Mouse (Mus musculus): ENCODE results near the gene Smndc1.
A peak's percentile ranks its signal among the peaks of the same experiment; 100 is the strongest.

Smndc1 gene

GRCm38 (mm10) chr19:53383336-53383735 lies 7.0 kb downstream of the Smndc1 start:
- no peak for DNase-seq (ENCODE audit: low spot score)

- DNase-seq (ENCODE audit: low spot score) = no peak
Observed at GRCm38 (mm10) chr19:53378421-53378820, 12.0 kb downstream of the Smndc1 start.

GRCm38 (mm10) chr19:53377652-53378051 lies 12.7 kb downstream of the Smndc1 start:
- DNase-seq (ENCODE audit: low spot score) = no peak

GRCm38 (mm10) chr19:53375816-53376215 lies 14.6 kb downstream of the Smndc1 start:
- no peak for DNase-seq (ENCODE audit: low spot score)

GRCm38 (mm10) chr19:53375299-53375698 lies 15.1 kb downstream of the Smndc1 start:
- DNase-seq (ENCODE audit: low spot score) = no peak

- no peak for DNase-seq (ENCODE audit: low spot score)
Observed at GRCm38 (mm10) chr19:53373570-53373969, 16.8 kb downstream of the Smndc1 start.

GRCm38 (mm10) chr19:53371666-53372065 lies 18.7 kb downstream of the Smndc1 start, which contains the start of gene Gm10197:
Gm10197 (minus strand) TSS chr19:53371766.
- no peak for DNase-seq (ENCODE audit: low spot score)

- DNase-seq (ENCODE audit: low spot score) = no peak
Observed at GRCm38 (mm10) chr19:53370233-53370632, 20.1 kb downstream of the Smndc1 start.

GRCm38 (mm10) chr19:53369469-53370043 lies 20.8 kb downstream of the Smndc1 start:
- DNase-seq (ENCODE audit: low spot score) = peak; percentile 78

GRCm38 (mm10) chr19:53366881-53367280 lies 23.5 kb downstream of the Smndc1 start:
- DNase-seq (ENCODE audit: low spot score) = no peak

GRCm38 (mm10) chr19:53366057-53366775 lies 24.2 kb downstream of the Smndc1 start:
- DNase-seq (ENCODE audit: low spot score) = no peak

- no peak for DNase-seq (ENCODE audit: low spot score)
Observed at GRCm38 (mm10) chr19:53364963-53365362, 25.4 kb downstream of the Smndc1 start.

GRCm38 (mm10) chr19:53364551-53364950 lies 25.8 kb downstream of the Smndc1 start:
- no peak for DNase-seq (ENCODE audit: low spot score)

GRCm38 (mm10) chr19:53362967-53363366 lies 27.4 kb downstream of the Smndc1 start:
- DNase-seq (ENCODE audit: low spot score) = no peak

GRCm38 (mm10) chr19:53360265-53360958 lies 30.0 kb downstream of the Smndc1 start:
- peak; percentile 56 for DNase-seq (ENCODE audit: low spot score)

GRCm38 (mm10) chr19:53359160-53360033 lies 31.0 kb downstream of the Smndc1 start:
- peak; percentile 66 for DNase-seq (ENCODE audit: low spot score)

GRCm38 (mm10) chr19:53355065-53355464 lies 35.3 kb downstream of the Smndc1 start:
- no peak for DNase-seq (ENCODE audit: low spot score)

GRCm38 (mm10) chr19:53354271-53355000 lies 35.9 kb downstream of the Smndc1 start:
- no peak for DNase-seq (ENCODE audit: low spot score)

- no peak for DNase-seq (ENCODE audit: low spot score)
Observed at GRCm38 (mm10) chr19:53353864-53354263, 36.5 kb downstream of the Smndc1 start.

- DNase-seq (ENCODE audit: low spot score) = no peak
Observed at GRCm38 (mm10) chr19:53345766-53346165, 44.6 kb downstream of the Smndc1 start.

GRCm38 (mm10) chr19:53344062-53344461 lies 46.3 kb downstream of the Smndc1 start:
- no peak for DNase-seq (ENCODE audit: low spot score)

Data from MN1 (cell line).